Mouse (Mus musculus) kidney, adult 2 months (tissue): ENCODE results near the gene Engase.
A peak's percentile ranks its signal among the peaks of the same experiment; 100 is the strongest.

ENCODE experiments used
- CTCF ChIP-seq: fragments of 200-500 bp; conservative IDR thresholded peaks from 2 replicates; pipeline ENCODE4 v1.5.1; 2011; ENCODE audit warnings: low read depth, mild to moderate bottlenecking, control low read depth, low read length, moderate library complexity, mixed read lengths; ENCODE audit not compliant: insufficient read depth, insufficient read length
- POLR2A ChIP-seq: fragments of 200-500 bp; IDR thresholded peaks from one replicate; pipeline ENCODE4 v1.6.1; 2011; ENCODE audit warnings: low read depth, low read length, control low read depth

- TF ChIP-seq CTCF, result peak; percentile 99
- TF ChIP-seq POLR2A, result no peak
Measured at GRCm38 (mm10) chr11:118445843-118446242, 30.8 kb upstream of the Engase start.
